Mouse (Mus musculus) heart, postnatal 36 days (tissue): Measurements from ENCODE around the gene Nfia. TPM values are rescaled to one million over a fixed set of nuclear protein-coding genes. Genes with fewer than 3 reads are reported as not detected.
A peak's percentile ranks its signal among the peaks of the same experiment; 100 is the strongest.

Experiments used
- DNase-seq, 2 experiments: peaks; one replicate each; pipeline ENCODE4 v3.0.0; 2021 to 2022
- intact Hi-C: fragments of 180-260 bp; cut with DNase I; formaldehyde crosslinking; loops from one replicate; pipeline ENCODE4 v1.15.1; 2025
- total RNA-seq, 2 experiments: library from RNA; stranded (reverse); gene quantifications; 2 replicates each; pipeline ENCODE4 v1.2.3; 2021

The Nfia gene
- total RNA-seq, 2 experiments from 2014 or later, result 128 to 149 TPM

DNA sequence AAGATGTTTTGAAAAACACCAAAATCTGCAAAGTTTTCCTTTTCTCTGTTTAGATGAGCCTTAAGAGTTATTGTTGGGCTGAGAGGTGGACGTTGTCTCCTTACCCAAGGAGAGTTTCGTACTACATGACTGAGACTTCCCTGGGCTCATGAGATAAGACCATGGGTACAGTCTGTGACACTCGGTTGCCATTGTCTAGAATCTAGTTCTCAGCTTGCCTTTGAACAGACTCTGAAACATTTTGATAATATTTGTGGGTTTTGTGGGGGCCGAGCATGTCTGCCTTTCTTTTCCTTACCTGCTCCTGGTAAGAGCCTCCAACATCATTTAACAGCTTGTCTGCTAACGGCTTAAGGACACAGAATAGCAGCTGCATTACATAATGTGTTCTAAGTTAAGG, 150.7 kb downstream of the Nfia start:
- DNase-seq, result no peak
- intact Hi-C loops, result loop anchor here (2.0 to 5.0 kb wide), 5 partner anchors 79 to 399 kb away; no protein-coding TSS in a partner anchor

DNA sequence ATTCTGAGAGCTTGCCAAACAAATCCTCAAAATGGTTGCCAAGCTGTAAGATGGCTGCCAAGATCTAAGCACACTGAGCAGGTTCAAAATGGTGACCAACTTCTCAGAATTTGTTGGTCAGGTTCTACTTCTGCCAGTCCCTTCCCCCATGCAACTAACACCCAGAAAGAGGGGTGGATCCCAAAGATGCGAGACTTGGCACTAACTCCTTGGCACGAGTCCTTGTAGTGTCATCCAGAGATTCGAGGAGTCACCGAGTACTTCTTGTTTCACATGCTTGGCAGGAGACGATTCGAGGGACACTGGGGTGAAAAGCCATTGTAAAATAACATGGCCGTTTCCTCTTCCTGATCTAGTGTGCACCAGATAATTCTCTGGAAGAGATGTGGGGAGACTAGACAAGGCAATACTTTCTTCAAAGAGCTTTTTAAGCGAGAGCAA, 151.4 kb downstream of the Nfia start:
- DNase-seq, result peak; percentile 78 to 79
- intact Hi-C loops, result loop anchor here (2.0 to 5.0 kb wide), 5 partner anchors 78 to 398 kb away; no protein-coding TSS in a partner anchor

DNA sequence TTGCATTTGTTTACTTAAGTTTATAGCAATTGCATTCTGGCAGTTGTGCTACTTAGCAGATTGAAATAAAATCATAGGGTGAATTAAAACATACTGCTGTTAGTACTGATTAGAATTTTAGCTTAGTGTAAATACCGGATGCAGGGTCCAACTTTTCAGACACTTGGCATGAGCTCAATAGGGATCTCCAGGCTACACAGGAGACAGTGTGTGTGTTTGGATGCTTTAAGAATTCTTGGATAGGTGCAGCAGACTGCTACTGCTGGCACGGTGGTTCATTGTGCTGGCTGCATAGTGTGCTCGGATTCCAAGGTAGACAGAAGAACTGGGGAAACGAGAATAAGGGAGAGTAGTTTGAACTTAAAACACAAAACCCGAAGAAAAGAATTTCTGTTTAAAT, 151.9 kb downstream of the Nfia start:
- DNase-seq, result no peak
- intact Hi-C loops, result loop anchor here (5.0 kb wide), 4 partner anchors 78 to 398 kb away; no protein-coding TSS in a partner anchor

DNA sequence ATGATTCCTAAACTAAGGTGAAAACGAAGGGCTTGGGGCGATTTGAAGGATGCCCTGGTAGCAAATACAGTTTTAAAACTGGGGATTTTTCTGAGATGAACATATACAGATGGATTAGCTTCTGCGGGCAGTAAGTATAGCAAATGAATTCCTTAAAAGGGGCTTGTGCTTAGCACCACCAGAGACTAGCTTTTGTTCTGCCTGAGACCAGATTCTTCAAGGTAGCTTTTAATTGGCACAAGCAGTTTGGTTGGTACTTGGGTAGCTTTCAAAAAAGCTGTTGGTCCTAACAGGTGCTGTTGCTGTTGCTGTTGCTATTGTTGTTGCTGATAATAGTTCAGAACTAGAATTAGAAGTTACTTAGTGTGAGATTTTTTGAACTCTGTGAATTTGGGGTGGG, 152.3 kb downstream of the Nfia start:
- intact Hi-C loops, result loop anchor here (5.0 kb wide), 4 partner anchors 77 to 397 kb away; no protein-coding TSS in a partner anchor

DNA sequence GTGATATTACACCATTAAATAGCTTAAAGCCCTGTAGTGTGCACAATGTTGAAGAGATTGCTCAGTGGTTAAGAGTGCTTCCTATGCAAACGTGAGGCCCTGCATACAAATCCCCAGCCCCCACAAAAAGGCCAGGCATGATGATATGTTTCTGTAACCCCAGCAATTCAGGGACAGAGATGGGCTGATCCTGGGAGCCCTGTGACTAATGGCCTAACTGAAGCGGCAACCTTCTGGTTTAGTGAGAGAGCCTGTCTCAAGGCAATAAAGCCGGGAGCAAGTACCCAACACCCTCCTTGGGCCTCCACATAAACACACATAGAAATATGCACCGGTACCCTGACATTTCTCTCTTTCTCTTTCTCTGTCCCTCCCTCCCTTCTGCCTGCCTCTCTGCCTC, 153.1 kb downstream of the Nfia start:
- intact Hi-C loops, result no loop called here
- DNase-seq, result no peak

More for the DNA sequence above, 152.3 kb downstream of the Nfia start:
- DNase-seq, result no peak

DNA sequence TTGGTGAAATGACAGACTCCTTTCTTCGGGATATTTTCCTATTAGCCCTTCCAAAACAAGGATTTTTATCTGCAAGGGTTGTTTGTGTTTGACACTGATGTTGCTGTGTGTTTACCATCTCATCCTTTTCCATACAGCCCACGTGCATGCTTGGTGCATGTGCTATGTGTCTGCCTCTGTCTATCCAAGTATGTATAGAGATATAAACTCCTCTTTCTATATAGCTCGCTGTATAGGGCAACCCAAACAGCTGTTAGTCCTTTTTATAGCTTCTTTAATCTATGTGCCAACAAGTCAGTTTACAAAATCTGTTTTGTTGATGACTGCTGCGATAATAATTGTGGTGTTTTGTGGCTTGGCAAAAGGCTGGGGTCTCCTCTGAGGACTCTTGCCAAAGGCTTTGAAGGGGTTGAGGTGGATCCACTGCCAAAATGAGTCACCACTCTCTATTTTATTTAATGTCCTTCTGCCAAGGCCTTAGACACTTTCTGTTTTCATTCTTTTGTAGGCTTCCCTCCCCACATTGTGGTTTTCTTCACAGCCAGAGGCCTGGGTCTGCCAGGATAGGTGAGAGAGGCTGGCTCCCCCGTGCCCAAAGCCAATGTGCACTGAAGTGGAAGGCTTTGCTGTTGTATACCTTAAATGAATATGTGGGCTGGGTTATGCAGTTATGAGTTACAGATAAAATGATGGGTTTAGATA, 154.2 kb downstream of the Nfia start:
- intact Hi-C loops, result no loop called here
- no peak for DNase-seq

DNA sequence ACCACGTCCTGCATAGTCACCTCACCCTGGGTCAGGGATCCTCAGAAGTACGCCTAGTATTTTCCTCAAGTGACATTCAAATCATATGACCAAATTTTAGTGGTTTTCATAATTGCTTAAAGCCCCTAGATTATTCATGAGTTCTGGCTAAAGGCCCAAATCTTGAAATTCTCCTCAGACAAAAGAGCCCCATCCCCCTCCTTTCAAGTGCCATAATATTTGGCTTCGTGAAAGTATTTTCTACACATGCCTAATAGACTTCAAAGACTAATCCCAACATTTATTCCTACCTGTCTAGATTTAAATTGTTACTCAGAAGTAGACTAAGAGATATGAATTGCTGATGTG, 154.7 kb downstream of the Nfia start:
- intact Hi-C loops, result no loop called here
- DNase-seq, result no peak

DNA sequence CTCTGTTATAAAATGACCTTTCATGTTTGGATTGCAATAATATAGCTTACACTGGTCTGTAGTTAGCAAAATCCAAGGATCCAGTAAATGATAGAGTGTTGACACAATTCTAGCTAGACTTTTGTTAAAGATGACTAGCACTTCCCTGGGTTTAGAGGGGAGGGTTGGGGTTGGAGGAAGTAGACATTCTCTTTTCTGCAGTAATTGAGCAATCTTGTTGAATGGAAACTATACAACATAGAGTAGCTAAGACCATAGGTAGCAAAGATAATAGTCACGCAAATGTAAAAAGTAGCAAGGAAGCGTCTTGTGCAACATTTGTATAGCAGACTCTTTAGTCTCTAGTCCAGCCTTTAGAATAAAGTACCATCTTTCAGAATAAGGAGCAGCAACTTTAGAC, 163.8 kb downstream of the Nfia start:
- intact Hi-C loops, result no loop called here
- no peak for DNase-seq

DNA sequence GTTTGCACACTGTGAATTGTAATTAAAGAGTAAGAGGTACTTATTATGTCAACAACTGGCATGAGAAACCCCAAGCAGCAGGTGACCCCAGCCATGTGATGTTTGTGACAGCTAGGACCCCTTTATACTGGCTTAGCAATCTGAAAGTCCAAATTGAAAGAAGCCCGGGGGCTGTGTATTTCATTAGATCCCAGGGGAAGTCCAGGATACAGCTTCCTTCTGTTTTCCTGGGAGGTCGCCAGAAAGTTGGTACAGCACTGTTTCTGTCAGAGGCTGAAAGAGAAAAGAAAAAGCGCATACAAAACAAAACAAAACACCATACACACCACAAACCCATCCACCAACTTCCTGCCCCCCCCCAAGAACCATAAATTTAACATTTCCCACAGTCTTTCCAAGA, 164.4 kb downstream of the Nfia start:
- DNase-seq, result no peak

DNA sequence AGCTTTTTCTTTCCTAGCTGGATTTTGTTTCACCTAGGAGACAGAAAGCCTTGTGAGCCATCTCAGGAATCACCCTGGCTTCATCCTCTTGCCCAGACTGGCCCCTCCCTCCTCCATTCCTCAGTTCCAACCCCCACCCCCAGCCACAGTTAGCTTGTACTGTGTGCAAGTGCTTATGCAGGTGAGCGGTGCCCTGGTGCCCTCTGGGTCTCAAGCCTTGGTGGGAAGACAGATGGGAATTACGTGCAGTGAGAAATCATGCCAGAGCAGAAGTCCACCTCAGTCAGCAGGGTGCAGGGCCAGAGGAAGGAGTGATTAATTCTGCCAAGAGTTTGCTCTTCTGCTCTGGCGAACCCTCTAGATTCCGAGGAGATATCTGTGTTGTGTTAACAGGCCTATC, 167.0 kb downstream of the Nfia start:
- no peak for DNase-seq
- intact Hi-C loops, result no loop called here

More for the DNA sequence above, 164.4 kb downstream of the Nfia start:
- intact Hi-C loops, result no loop called here

DNA sequence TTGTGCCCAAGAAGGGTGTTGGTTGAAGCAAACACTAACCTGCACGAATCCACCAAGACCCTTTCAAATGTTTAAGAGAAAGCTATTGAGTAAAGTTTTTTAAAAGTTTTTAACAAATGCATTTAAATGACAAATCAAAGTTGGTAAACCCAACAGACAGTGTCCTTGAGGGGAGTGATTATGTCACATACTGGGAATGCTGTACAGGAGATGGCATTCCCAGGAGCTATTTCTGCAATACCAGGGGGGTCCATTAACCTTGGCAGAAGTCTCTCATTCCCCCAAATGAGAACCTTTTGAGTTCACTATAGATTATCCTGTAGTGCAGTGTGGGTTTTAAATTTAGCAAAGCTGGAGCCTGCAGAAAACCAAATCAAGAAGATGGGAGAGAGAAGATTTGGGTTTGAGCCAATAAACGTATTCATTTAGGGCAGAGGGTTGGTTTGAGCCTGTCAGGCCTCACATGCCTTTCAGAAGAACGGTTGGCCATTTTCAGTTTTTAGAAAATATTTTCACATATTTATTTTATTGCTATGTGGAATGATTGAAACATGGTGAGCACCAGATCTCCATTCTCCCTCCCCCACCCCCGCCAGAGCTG, 167.5 kb downstream of the Nfia start:
- no peak for DNase-seq
- intact Hi-C loops, result no loop called here

DNA sequence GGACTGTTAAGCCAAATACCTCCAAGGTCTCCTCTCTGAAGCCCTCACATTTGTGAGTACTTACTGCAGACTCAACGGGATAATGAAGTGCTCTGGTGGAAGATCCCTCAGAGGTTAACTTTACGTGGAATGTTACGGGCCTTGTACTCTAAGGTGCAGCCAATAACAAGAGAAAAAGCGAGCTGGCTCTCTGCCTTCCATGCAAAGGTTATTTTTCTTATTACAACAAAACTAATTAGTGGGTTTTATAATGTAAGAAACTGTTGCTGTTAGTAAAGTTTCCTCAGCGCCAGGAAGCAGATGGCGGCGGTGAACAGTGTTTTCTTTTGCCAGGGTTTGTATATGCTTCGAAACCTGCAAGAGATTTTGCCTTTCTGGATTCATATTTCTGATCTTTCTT, 169.1 kb downstream of the Nfia start:
- no peak for DNase-seq
- intact Hi-C loops, result no loop called here

DNA sequence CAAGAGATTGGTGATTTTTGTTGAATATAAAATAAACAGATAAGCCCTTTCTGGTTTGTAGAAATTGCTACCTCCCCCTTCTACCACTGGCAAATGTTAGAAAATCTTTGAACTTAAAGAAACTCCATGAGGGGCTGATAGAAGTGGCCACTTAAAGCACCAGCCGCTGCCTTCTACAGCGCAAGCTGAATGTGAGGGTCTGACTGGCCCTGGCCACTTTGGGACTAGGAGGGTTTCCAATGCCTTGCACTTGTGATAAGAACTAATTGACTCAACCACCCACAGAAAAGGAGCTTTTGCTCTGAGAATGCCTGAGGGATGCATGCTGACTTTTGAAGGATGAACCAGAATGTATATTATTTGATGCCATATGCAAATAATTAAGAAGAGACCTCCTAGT, 171.8 kb downstream of the Nfia start:
- intact Hi-C loops, result no loop called here
- DNase-seq, result no peak

DNA sequence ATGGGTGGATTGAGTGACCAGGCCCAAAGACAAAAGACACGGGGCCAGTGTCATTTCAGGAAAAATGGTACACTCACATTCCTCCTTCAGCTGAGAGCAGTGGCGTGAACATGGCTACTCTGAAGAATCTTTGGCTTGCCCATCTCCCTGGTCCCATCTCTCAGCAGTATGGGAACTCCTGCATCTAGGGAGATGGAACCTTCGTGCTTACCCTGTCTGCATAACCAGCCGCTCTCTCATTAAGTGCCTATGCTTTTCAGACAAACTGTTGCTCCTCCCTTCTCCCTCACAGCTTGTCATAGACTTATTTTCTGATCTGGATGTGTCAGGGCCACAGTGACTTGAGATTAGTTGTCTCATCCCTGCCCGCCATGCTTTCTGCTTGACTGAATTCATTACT, 174.9 kb downstream of the Nfia start:
- DNase-seq, result no peak
- intact Hi-C loops, result no loop called here

DNA sequence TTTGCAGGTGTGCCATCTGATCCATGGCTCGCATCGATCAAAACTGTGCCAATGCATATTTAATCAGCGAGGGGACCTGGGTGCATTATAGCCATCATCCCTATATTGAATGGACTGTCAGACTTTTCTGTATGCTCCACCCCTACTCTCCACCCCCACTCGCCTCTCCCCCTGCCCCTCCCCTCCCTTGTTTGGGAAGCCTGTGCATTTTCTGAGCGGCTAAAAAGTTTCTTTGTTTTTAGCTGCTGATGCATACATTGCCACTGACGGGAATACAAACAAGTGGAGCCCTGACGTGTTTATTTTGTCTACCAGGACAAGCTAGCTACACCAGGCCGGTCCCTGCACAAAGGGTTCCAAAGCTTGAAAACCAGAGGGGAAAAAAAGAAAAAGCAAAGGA, 175.7 kb downstream of the Nfia start:
- no peak for DNase-seq

DNA sequence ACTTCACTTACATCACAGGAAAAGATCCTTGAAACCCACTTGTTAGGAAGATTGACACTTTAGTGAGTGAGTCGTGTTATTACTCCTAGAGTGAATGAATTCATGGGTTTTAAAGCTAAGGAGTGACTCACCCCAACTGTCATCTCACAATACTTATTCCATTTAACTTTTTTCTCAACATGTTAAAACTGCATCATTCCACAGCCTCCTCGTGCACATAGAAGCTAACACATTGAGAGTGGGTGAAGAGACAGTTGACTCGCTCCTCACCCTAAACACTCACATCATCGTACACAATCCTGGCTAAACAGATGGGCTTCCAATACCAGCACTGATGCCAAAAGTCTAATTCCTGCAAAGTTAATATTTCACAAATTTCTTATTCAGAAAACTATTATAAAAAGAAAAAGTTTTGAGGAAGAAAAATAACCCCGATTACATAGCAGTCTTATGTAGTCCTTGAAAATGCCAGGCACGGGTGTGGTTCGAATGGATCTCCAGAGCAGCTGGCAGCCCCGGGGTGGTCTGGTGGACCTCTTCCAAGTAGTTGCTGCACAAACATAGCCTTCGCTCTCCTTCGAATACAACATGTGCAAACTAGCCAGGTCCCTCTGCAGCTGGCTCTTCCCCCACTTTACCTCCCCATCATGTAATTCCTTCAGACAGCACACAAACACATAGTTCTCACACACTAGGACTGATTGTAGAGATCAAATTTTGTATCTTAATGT, 178.0 kb downstream of the Nfia start:
- DNase-seq, result no peak
- intact Hi-C loops, result no loop called here

More for the DNA sequence above, 175.7 kb downstream of the Nfia start:
- intact Hi-C loops, result no loop called here

DNA sequence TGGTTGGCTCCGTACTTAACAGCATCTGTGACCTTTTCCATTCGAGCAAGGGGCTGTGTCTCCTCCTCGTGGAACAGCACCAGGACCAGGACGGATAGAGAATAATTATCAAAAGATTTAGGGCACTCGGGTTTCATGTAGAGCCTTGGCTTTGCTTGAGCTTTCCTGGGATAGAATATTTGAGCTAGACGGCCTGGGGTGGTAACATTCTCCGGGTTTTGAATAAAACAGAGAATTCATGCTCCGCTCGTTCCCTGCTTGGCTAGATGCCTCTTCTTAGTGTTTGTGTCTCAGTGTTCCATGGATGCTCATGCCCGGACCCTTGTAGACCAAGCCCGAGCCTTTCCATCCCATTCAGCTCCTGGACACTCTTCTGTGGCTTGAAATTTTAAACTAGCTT, 181.4 kb downstream of the Nfia start:
- no peak for DNase-seq
- intact Hi-C loops, result no loop called here

DNA sequence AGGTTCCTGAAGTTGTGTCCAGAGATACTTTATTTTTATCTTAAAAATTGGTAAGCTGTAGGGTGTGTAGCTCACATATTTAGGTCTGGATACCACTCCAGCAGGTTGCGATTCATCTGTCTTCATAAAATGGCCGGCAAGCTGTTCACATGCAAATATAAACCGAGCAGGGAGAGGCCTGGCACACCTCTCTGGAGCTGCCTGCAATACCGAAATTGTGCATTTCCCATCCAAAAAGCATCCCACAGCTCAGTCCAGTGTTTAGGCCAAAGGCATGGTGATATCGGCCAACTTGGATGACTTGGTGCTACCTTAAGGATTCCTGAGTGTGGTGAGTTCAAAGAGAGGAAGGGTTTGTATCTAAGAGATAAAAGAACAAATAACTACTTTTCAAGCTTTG, 185.6 kb downstream of the Nfia start:
- intact Hi-C loops, result no loop called here
- DNase-seq, result no peak

DNA sequence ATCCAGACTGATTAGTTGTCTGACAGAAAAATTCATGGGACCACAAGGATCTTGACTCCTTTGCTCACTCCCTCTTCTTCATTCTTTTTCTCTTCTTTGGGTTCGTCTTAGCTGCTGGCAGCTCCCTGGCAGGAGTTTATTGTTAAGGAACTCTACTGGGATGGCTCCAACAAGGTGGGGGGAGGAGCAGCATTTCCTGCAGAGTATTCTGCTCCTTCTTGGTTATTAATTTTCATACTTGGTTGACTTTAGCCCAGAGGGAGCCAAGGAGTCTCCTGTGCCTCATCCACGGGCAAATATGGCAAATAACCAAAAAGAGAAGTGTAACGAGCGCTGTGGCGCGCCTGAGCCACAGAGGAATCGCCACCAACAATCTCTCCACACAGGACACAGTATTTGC, 190.3 kb downstream of the Nfia start:
- no peak for DNase-seq
- intact Hi-C loops, result no loop called here

DNA sequence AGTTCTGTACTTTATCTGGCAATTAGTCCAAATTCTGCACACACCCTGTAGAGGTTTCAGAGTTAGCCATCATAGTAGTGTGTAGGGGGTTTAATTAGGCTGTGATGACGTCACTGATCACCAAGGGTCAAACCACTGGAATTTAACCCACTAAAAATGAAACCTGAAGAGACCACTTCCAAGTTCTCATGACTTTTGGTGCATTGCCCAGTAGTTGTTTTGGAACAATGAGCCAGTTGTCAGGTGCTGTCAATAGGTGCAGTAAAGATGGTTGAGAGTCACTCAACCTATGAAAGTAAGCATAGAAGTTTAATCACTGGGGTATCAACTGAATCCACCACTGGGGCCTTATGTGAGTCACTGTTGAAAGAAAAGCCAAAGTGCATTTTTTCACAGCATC, 191.4 kb downstream of the Nfia start:
- no peak for DNase-seq

DNA sequence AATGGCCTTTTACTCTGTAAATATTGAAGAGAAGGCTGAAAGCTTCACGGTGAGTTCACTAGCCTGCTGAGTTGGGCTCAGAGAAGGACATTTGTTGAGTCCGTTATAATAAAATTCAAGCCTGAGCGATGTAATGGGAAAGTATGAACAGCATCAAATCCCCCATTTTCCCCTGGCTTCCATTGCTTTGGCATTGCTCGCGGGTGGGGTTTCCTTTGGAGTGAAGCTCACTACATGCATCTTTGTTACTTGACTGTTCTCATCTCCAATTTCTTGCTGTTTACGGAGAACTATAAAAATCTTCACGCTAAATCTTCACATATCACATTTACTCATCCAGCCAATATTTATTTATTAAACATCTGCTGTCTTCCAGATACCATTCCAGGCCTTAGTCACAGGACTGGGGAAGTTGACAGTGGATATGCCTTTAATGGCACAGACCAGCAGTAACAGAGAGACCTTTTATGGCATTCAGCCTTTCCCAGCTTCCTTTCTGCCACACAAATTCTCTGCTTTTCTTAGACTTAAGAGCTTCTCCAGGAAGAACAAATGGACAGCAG, 196.3 kb downstream of the Nfia start:
- intact Hi-C loops, result loop anchor here (5.0 kb wide), 1 partner anchor 33 kb away; no protein-coding TSS in a partner anchor
- DNase-seq, result no peak

More for the DNA sequence above, 191.4 kb downstream of the Nfia start:
- intact Hi-C loops, result no loop called here
